Mouse (Mus musculus): ENCODE results near the gene Sh3bp4.

The Sh3bp4 gene

DNA sequence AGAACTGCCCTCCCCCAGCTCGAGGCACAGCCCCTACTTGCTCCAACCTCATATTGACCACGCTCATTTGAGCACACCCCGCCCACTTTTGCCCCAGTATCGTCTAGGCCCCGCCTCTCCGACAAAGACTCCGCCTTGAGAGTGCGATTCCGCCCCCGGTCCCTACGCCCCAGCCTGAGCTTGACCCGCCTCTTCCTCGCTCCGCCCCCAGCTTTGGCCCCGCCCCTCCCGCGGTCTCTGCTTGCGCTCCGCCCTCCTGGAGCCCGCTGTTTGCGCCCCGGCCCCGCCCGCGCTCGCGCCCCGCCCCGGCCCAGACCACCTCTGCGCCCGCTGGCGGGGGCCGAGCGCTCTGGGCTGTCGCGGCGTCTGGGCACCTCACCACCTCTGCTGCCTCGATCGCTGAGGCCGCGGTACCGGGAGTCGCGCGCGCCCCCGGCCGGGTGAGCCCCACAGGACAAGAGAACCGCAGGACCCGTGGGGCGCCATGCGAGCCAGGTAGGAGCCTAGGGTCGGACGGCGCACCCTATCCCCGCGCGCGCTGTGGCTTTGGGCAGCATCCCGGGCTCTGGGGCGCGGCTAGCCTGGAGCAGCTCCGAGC is at the start of gene Sh3bp4:
Sh3bp4 (plus strand) TSS at position 313 of the 598 bp plus-strand sequence.
- DNase-seq (ENCODE audit: low spot score): peak; percentile 100

DNA sequence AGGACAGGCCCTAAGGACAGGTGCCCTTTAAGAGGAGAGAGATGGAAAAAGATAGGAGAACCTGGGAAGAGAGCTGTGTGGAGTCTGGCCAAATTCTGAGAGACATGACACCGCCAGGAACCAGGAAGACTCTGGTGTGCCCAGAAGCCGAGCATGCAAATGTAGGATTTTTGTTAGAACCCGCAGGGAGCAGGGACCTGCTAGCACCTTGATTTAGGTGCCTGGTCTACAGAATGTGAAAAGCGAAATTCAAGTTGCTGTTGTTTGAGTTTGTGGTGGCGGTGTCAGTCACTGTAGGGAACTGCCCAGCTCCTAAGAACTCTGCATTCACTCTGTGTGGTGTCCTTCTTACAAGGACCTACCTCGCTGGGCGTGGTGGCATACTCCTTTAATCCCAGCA is 47.2 kb upstream of the Sh3bp4 start:
- no peak for DNase-seq (ENCODE audit: low spot score)

DNA sequence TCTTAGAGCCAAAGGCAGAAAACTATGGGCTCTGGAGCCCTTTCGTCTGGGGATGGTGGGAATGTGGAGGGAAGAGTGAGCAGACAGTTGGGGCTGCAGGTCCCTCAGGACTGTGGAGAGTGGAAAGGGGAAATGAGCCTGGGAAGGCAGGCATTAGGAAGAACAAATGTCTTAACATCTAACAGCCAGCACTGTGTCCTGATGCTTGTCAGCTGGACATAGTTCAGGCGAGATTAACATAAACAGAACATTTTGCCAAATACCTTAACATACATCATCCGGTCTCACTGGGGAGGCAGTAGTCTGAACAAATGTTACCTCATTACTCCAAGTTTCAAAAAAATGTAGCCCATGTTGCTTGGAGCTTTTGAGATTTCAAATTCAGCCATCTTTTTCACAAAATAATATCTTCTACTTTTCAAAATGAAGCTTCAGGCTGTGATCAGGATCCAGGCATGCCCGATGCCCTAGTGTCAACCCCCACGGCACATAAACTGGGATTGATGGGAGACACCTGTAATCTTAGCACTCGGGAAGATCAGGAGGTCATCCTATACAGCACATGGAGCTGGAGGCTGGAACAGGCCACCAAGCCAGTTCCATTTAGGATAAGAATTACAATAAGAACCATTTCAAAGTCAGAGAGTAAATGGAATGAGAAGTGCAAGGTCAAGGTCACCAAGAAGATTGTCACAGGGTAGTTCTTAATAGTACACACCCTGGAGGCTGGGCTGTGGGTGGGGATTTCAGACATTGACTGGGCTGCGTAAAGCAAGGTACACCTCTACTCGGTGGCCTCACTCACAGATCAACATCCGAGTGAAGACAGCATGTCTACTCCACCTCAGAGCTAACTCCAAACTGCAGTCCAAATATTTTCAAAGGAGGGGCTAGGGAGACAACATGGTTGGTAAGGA is 45.3 kb upstream of the Sh3bp4 start:
- DNase-seq (ENCODE audit: low spot score): no peak

DNA sequence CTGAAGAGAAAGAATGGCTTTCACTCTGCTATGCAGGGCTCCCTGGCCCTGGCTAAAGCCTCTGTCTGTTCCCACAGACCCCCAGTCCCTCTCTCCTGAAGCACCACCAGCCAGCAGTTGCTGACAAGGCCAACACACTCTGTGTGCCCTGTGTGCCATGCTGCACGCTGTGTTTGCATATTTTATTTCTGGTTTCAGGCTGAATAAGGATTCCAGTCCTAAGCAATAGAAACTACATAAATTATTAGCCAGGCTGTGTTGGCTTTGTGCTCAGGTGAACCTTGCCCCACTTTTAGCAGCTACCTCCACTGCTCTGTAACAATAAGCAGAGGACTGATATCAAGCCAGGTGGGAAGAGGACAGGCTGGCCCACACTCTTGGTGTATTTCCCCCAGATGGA is 44.2 kb upstream of the Sh3bp4 start:
- DNase-seq (ENCODE audit: low spot score): peak; percentile 55

- no peak for DNase-seq (ENCODE audit: low spot score)
Measured at GRCm38 (mm10) chr1:89029136-89029927, 40.9 kb upstream of the Sh3bp4 start.

DNA sequence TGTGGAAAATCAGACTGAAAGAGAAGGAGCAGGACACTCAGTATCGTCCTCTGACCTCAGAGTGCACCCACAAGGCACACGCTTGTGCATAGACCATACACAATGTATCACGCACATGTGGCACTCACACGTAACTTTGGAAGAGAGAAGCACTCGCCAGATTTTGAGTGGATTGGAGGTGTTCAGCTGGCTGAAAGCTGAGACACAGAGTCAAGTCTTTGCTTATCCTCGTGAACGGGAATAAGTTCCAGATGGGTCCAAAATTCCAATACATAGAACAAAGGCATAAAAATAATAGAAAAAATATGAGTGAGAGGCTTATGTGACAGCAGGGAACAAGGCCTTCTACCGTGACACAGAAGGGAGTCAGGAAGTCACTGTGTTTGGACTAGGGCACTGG is 36.6 kb upstream of the Sh3bp4 start:
- DNase-seq (ENCODE audit: low spot score): no peak

DNA sequence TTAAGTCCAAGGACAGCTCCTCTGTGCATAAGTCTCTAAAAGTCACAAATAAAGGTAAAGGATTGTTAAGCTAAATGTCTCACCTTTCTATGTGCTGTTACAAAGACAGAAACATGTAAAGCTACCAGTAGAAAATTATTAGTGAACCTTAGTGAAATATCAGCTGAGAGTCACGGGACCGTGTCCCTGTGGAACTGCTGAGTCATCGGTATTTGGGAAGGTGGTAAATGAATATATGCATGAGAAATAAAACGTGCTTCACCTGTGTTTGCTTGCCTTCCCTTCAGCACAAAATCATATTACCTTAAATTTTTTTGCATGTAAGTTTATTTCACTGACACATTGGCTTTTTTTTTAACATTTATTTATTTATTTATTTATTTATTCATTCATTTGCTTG is 36.2 kb upstream of the Sh3bp4 start:
- no peak for DNase-seq (ENCODE audit: low spot score)

DNA sequence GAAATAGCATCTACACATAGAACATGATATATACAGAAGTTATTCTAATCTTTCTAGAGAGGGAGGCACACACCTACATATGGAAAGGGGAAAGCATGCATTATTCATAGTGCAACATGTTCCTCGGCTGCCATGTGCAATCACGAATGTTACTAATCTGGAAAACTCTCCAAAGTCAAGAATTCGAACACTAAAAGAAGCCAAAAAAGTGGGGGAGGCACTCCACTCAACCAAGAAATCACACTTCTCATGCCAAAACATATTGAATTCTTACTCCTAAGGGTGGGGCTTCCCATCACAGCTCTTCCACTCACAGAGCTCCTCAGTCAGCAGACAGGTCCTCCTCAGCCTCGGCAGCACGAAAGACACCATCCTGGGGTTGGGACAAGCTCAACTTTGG is 35.1 kb upstream of the Sh3bp4 start:
- DNase-seq (ENCODE audit: low spot score): no peak

- no peak for DNase-seq (ENCODE audit: low spot score)
Measured at GRCm38 (mm10) chr1:89039836-89040235, 30.4 kb upstream of the Sh3bp4 start.

DNA sequence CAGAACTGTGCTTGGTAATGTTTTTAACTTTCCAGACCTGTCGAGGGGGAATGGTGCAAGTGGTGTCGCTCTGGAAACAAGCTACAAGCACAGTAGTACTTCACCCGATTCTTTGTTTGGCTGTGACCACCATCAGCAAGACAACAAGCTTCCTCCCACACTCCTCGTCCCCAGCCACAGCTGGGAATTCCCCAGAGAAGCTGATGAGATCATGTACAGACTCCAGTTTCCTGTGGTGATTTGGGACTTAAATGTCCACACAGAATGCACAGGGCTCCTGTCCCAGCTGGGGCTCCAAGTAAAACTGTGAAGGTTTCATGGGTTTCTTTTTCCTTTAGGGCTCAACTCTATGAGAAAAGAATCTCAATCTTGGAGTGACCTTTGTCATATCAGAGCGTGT is 28.9 kb upstream of the Sh3bp4 start:
- no peak for DNase-seq (ENCODE audit: low spot score)

DNA sequence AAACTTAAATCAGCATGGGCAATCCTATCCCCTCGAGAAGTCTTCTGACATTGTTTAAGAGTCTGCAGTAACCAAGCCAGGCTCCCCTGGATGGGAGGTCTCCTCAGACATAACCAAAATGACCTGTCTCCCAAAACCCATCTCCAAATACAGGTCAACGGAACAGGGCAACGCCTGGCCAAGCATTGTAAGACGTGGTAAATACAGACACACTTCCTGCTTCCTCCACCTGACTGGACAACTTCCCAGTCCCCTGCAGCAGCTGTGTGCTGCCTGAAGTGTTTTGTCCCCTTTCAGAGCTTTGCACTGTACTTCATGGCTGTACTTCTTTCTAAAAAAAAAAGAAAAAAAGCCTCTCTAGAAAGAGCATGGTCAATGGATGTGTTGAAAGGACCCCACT is 28.1 kb upstream of the Sh3bp4 start:
- DNase-seq (ENCODE audit: low spot score): no peak

DNA sequence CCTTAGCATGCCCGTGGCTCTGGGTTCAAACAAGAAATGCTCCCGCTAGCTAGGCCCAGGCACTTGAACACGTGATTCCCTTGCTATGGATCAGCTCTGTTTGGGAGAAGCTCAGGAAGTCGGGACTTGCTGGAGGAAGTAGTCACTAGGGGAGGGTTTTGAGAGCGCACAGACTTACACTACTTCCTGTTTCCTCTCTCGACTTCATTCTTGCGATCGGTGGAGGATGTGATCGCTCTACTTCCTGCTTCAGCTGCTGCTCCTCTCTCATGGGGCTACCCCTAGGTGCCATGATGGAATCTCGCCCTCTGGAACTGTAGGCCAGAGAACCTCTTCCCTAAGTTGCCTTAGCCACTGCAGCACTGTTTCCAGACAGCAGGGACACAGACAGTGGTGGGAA is 27.3 kb upstream of the Sh3bp4 start:
- no peak for DNase-seq (ENCODE audit: low spot score)

DNA sequence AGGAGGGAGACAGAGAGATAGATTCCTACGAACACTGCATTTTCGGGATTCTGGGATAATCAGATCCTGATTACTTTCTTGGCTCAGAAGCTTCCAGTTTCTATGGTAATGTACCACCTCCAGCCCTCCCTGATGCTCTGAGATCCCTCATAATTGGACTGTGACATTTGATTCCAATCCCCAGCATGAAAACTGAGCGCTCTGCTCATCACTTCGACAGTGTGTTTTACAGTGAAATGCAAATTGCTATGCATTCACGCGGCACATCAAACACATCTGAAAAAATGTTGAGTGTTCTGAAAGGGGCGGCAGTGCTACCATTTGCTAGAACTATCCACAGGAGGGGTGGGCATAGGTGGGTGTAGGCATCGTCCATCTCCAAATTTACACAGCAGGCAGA is 24.8 kb upstream of the Sh3bp4 start:
- DNase-seq (ENCODE audit: low spot score): no peak

DNA sequence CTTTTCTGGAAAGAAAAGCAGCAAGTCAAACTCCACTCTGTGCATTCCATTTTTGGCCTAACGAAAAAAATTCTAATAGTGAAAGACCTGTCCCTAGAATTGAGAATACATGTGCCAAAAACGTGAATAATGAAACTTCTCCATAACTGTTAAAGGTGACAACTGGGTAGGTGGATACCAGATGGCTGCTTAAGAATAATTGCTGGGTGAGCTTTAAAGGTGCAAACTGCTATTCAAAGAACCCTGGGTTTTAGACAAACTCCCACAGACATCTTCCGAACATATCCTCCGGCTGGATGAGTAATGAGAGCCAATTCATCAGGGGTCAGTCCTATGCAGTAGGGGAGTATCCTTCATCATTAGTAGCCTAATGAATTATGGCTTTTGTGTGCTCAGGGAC is 20.7 kb upstream of the Sh3bp4 start:
- DNase-seq (ENCODE audit: low spot score): no peak

- DNase-seq (ENCODE audit: low spot score): no peak
Measured at GRCm38 (mm10) chr1:89056175-89056574, 14.0 kb upstream of the Sh3bp4 start.

DNA sequence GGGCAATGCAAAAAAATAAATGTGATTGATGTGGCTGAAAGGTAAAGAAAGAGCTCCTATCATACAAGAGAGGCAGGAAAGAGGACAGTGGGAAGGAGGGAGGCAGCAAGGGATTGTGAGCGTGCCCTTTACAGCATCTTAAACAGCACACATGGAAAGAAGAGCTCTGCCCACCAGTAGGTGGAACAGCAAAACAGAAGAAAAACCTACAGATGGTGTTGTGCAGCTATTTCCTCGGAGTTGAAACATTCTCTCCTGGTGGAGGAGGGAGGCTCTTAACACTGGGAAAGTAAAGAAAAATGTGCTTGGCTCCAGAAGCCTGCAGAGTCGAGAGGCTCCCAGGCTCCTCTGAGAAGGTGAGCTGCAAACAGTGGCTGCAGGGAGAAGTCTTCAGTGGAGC is 12.8 kb upstream of the Sh3bp4 start:
- no peak for DNase-seq (ENCODE audit: low spot score)

- no peak for DNase-seq (ENCODE audit: low spot score)
Measured at GRCm38 (mm10) chr1:89058011-89058410, 12.2 kb upstream of the Sh3bp4 start.

GRCm38 (mm10) chr1:89062977-89063376 is 7.2 kb upstream of the Sh3bp4 start:
- no peak for DNase-seq (ENCODE audit: low spot score)

GRCm38 (mm10) chr1:89063800-89064199 is 6.4 kb upstream of the Sh3bp4 start:
- no peak for DNase-seq (ENCODE audit: low spot score)

- DNase-seq (ENCODE audit: low spot score): no peak
Measured at GRCm38 (mm10) chr1:89068812-89069211, 1.4 kb upstream of the Sh3bp4 start.

GRCm38 (mm10) chr1:89069479-89070102 is 624 bp upstream of the Sh3bp4 start:
- no peak for DNase-seq (ENCODE audit: low spot score)

DNA sequence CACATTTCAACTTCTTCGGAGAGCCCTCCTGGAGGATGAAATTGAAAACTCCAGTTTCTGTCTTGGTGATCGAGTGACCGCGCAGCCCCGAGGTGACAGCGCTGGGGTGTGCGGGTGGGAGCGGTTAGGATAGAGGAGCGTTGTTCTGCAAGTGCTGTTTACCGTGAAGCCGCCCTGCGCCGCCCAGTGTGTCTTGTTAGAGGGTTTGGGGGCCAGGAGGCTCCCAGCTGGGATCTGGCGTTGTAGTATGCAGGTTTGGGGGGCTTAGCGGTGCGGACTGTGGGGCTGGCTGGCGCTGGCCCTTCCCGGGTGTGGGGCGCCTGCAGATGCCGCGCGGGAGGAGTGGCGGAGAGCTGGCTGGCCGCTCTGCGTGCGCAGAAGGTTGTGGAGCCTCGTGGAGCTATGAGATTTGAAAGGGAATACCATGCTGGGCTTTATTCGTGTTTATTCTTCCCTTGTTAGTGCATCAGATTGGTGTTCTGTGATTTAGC is 701 bp downstream of the Sh3bp4 start:
- peak; percentile 56 for DNase-seq (ENCODE audit: low spot score)

Measured in yolk sac, embryonic 10.5 days (tissue).